Mouse (Mus musculus) kidney, postnatal 0 days (tissue): ENCODE results near the gene D430042O09Rik. TPM values are rescaled to one million over a fixed set of nuclear protein-coding genes. Genes with fewer than 3 reads are reported as not detected.

ENCODE experiments used
- ATAC-seq: fragments of 200-750 bp; cut with Nextera tagmentation; replicated peaks from 2 replicates; pipeline ENCODE4 v1.8.0; 2017; ENCODE audit warnings: low read depth, moderate number of reproducible peaks, moderate TSS enrichment, moderate library complexity; ENCODE audit not compliant: low FRiP score
- DNase-seq: peaks from one replicate; pipeline ENCODE4 v3.0.0-alpha.2; 2016; ENCODE audit warnings: low spot score
- H3K27ac ChIP-seq: fragments of 300-500 bp; sonication (generic); 2 replicates; pipeline ENCODE4 v1.5.1; 2014; ENCODE audit warnings: mild to moderate bottlenecking
- H3K27me3 ChIP-seq: fragments of 300-500 bp; sonication (generic); 2 replicates; pipeline ENCODE4 v1.6.1; 2014; ENCODE audit warnings: low read length, mixed read lengths; ENCODE audit not compliant: insufficient read depth
- H3K36me3 ChIP-seq: fragments of 300-500 bp; sonication (generic); 2 replicates; pipeline ENCODE4 v1.6.1; 2014; ENCODE audit warnings: low read length, mixed read lengths; ENCODE audit not compliant: insufficient read depth
- H3K4me1 ChIP-seq: fragments of 300-500 bp; sonication (generic); replicated peaks from 2 replicates; pipeline ENCODE4 v1.6.1; 2014; ENCODE audit warnings: antibody characterized with exemption, low read length, mixed read lengths; ENCODE audit not compliant: insufficient read depth
- H3K4me2 ChIP-seq: fragments of 300-500 bp; sonication (generic); 2 replicates; pipeline ENCODE4 v1.6.1; 2014; ENCODE audit warnings: mild to moderate bottlenecking, low read length, moderate library complexity, mixed read lengths
- H3K4me3 ChIP-seq: fragments of 300-500 bp; sonication (generic); replicated peaks from 2 replicates; pipeline ENCODE4 v1.5.1; 2014; ENCODE audit warnings: low read depth, low read length
- H3K9ac ChIP-seq: fragments of 300-500 bp; sonication (generic); 2 replicates; pipeline ENCODE4 v1.6.1; 2014; ENCODE audit warnings: low read depth, low read length
- H3K9me3 ChIP-seq: fragments of 300-500 bp; sonication (generic); replicated peaks from 2 replicates; pipeline ENCODE4 v1.6.1; 2016; ENCODE audit warnings: low read length, inconsistent platforms, mixed read lengths
- CTCF ChIP-seq: IDR thresholded peaks from 2 replicates; pipeline ENCODE4 v1.5.1; 2016; ENCODE audit warnings: antibody characterized with exemption, low read depth, mild to moderate bottlenecking, moderate library complexity
- WGBS: fragments of 180-500 bp; shearing (Covaris S2); extraction: QIAGEN DNeasy Blood & Tissue Kit; methylation state at CpG from one replicate; pipeline ENCODE4 v1.1.7; 2014; 5-methylcytosine and 5-hydroxymethylcytosine counted together
- polyA plus RNA-seq: library from polyadenylated mRNA; unstranded; fragments of >200 nt; fragmentation: Nextera tagmentation; extraction: Ambion mirVana; gene quantifications from 2 replicates; pipeline ENCODE4 v1.2.1, GENCODE M21; 2015

The D430042O09Rik gene
- polyA plus RNA-seq, 1 experiment from 2014 or later, result 4.8 TPM

DNA sequence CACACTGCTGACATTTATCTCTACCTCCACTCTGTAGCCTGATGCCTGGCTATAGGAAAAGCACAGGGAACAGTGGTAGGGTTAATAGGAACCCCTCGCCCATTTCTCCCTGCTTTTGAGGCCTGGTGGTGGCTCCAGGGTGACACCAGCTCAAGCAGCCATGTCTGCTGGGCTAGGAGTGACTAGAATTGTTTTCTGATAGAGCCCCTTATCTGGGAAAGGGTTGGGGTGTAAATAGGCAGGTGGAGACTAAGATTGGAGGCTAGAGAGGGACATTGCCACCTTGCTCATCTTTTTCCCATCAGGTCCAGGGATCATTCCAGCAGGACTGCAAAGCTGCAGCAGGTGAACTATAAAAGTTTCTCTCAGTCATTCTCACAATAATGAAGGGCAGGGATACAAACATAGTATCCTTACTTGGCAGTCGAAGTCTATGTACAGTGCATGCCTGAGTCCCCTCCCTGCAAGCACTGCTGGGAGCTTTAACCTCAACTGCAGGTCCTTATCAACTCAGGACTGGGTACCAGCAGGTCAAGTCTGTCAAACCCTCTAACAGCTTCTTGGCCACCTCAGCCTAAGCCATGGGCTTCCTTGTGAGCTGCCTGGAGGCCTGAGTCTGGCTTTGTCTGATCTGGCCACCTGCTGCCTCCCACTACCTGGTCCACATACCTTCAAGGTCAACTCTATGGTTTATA lies 39.1 kb downstream of the D430042O09Rik start:
- Histone ChIP-seq H3K9me3 (no peaks in the 10 kb centered on the region), H3K9ac (no peak overlapping the region), H3K4me3 (no peak overlapping the region), H3K4me2 (no peak overlapping the region), H3K36me3 (no peaks in the 10 kb centered on the region), H3K27me3 (no peaks in the 10 kb centered on the region), H3K27ac (no peak overlapping the region), H3K4me1 (no peaks in the 10 kb centered on the region)
- ATAC-seq (no peak), DNase-seq (no peak)
- no peak for TF ChIP-seq CTCF
- 82% methylated on average over 2 of the region's 2 CpGs for WGBS

DNA sequence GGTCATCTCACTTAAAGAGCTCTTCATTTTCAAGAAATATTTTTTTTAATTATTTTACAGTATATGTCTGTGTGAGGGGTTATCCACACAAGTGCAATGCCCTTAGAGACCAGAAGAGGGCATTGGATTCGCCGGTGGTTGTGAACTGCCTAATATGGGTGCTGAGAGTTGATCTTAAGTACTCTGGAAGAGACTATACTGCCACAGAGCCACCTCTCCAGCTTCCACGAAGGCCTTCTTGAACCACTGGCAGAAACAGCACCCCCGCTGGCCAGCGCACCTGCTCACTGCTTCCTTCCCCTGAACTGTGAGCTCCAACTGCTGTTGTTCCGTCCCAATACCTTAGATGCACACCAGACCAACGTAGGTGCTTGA lies 39.6 kb downstream of the D430042O09Rik start:
- no peaks in the 10 kb centered on the region for H3K27me3 ChIP-seq
- H3K36me3 ChIP-seq, result no peaks in the 10 kb centered on the region
- no peaks in the 10 kb centered on the region for H3K4me1 ChIP-seq
- H3K9ac ChIP-seq, result no peak overlapping the region
- 67% methylated on average over 7 of the region's 7 CpGs for WGBS
- no peak overlapping the region for H3K4me2 ChIP-seq
- DNase-seq (peak; percentile 31), ATAC-seq (no peak)
- H3K27ac ChIP-seq, result no peak overlapping the region
- no peak overlapping the region for H3K4me3 ChIP-seq
- no peaks in the 10 kb centered on the region for H3K9me3 ChIP-seq
- peak; percentile 59 for TF ChIP-seq CTCF

DNA sequence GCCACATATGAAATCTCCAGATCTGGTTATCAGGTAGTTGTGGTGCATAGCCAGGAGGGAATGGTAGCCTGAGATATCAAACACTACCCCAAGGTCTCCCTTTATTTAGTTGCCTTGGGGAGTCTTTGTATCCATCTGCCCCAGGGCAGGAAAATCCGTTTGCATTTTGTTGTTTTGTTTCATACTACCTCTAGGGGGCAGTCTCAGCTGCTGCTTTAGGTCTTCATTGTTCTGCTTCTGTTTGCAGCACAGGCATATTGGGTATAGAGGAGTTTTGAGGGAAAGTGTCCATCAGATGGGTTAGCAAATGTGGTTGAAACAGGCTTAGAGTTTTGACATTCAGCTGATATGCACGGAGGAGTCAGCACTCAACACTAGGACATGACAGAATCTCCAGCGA lies 40.5 kb downstream of the D430042O09Rik start:
- DNase-seq (peak; percentile 68), ATAC-seq (no peak)
- Histone ChIP-seq H3K36me3 (no peaks in the 10 kb centered on the region), H3K27me3 (no peaks in the 10 kb centered on the region), H3K4me3 (no peak overlapping the region), H3K9me3 (no peaks in the 10 kb centered on the region), H3K4me2 (no peak overlapping the region), H3K9ac (no peak overlapping the region), H3K4me1 (no peaks in the 10 kb centered on the region), H3K27ac (no peak overlapping the region)
- peak; percentile 75 for TF ChIP-seq CTCF
- 58% methylated on average over 3 of the region's 3 CpGs for WGBS

DNA sequence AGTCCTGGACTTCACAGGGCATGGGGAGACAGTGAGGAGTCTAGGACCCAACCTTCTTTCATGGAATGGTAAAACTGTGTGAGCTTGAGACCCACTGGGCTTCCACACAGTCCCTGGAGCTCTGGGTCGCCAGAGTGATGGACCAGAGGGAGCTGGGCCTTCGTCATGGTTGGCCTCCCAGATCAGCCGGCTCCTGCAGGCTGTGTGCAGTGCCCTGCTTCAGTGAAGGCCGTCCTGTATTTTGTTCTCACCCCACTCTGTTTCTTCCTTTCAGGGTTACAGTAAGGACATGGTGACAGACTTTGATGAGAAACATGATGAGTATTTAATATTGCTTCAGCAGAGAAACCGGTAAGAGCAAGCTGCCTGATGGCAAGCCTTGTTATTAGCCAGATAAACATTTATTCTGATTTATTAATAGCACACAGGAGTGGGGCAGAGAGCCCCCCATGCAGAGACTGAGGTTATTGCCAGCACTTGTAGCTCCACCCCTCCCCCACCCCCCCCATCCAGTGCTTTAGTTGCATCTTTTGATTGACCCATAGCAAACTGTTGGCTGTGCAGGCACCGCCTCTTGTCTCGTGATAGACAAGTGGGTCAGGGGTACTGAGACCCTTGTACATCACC lies 45.1 kb downstream of the D430042O09Rik start:
- Histone ChIP-seq H3K27me3 (no peaks in the 10 kb centered on the region), H3K9me3 (no peaks in the 10 kb centered on the region), H3K9ac (no peak overlapping the region), H3K4me3 (no peak overlapping the region), H3K4me2 (no peak overlapping the region), H3K36me3 (no peaks in the 10 kb centered on the region), H3K4me1 (no peaks in the 10 kb centered on the region), H3K27ac (no peak overlapping the region)
- ATAC-seq, result no peak; the same call in 1 of the 2 replicates
- WGBS, result 56% methylated on average over 7 of the region's 7 CpGs
- no peak for DNase-seq
- TF ChIP-seq CTCF, result no peak

DNA sequence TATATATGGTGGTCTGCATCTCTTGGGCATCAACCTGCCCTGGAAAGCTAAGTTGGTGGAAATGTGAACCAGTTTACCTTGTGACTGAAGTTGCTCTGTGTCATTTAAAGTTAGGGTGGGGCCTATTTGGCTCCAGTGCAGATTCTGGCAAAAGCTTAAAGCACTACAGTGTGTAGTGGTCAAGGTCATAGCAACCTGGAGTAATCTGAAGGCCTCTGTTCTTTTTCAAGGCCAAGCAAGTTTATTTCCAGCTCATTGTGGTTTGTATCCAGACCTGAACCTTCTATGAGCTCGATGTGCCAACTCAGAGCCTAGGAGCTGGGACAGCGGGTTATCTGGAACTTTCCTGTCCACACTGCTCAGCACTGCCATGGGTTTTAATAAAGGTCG lies 45.6 kb downstream of the D430042O09Rik start:
- no peak for TF ChIP-seq CTCF
- Histone ChIP-seq H3K4me3 (no peak overlapping the region), H3K36me3 (no peaks in the 10 kb centered on the region), H3K4me1 (no peaks in the 10 kb centered on the region), H3K27ac (no peak overlapping the region), H3K9me3 (no peaks in the 10 kb centered on the region), H3K27me3 (no peaks in the 10 kb centered on the region), H3K9ac (no peak overlapping the region), H3K4me2 (no peak overlapping the region)
- WGBS, result 89% methylated on average over 3 of the region's 3 CpGs
- DNase-seq (no peak), ATAC-seq (no peak)

DNA sequence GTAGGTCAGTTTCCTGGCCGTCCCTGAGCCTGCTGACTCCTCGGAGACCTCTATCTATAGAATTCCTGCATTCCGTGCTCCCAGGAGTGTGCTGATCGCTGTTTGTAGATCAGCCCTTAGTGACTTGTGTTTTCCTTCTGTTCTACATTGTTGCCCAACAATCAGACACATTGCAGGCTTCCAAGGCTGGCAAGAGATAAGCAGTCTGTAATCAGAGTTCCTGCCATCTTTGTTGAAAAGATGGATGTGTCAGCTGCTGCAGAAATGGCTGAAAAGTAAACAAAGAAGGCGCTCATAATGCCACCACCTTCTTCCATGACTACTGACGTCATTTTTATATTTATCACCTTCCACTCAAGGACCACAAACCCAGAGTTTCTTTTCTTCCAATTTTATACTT lies 49.1 kb downstream of the D430042O09Rik start:
- 64% methylated on average over 6 of the region's 6 CpGs for WGBS
- TF ChIP-seq CTCF, result no peak
- ATAC-seq (no peak), DNase-seq (no peak)
- H3K4me1 ChIP-seq, result no peaks in the 10 kb centered on the region
- H3K4me2 ChIP-seq, result no peak overlapping the region
- H3K36me3 ChIP-seq, result 0 out of 2 replicates have a peak, but pooled peaks cover 9% of the 10 kb centered on the region
- H3K4me3 ChIP-seq, result no peak overlapping the region
- H3K9ac ChIP-seq, result no peak overlapping the region
- H3K9me3 ChIP-seq, result no peaks in the 10 kb centered on the region
- no peaks in the 10 kb centered on the region for H3K27me3 ChIP-seq
- H3K27ac ChIP-seq, result no peak overlapping the region
